ENCODE assay signal across 7 mouse cellular contexts in the genomic region with DNA sequence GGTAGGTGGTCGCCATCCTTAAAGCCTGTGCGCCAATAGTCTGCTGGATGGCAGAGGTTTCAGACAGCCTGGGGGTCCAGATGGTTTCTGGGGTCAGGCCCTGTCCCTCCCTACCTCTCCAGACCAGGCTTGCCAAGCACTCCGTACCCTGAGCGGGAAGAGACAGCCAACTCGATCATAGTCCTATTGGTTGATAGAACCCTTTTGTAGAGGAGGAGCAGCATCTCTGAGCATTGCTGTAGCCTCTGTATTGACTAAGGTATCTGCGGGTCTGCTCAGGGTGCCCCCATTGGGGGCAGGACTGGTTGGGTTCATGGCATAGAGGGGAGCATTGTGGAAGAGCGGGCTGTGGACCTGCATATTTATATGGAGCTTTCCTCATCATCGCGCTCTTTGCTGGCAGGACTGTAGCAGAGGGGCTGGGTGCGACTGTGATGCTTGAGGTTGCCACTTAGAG. TPM values are rescaled to one million over a fixed set of nuclear protein-coding genes. Genes with fewer than 3 reads are reported as not detected.
DNase-seq lines count a peak whose midpoint lies in the region; ATAC-seq and TF ChIP-seq lines count a peak whose summit lies in the region.

No protein-coding gene starts in this region.

- no peak for TF ChIP-seq CTCF in embryonic fibroblast, embryonic 13.5 days (IDR thresholded peaks at IDR 0.05; ENCODE audit: borderline replicate concordance, insufficient read depth, low read length)
- no peak for TF ChIP-seq CTCF in intestine, postnatal 0 days (IDR thresholded peaks at IDR 0.05; ENCODE audit: low read depth)

- WGBS in lung, embryonic 16.5 days = 24% methylated on average over 10 of the region's 10 CpGs
- WGBS in intestine, postnatal 0 days = 28% methylated on average over 9 of the region's 10 CpGs
- 25% methylated on average over 10 of the region's 10 CpGs for WGBS in neural tube, embryonic 15.5 days

- DNase-seq in lung, postnatal 10 days = no peak
- no peak for DNase-seq in adrenal gland, postnatal 14 days

- H3K9ac ChIP-seq in lung, embryonic 16.5 days (ENCODE audit: low read length) = peak overlapping the region; percentile 75
- H3K9ac ChIP-seq in intestine, postnatal 0 days (ENCODE audit: low read depth, low read length) = no peak overlapping the region; the same call in 1 of the 2 replicates
- H3K9ac ChIP-seq in neural tube, embryonic 15.5 days (replicated peaks) = peak overlapping the region; percentile 59

- no peaks in the 10 kb centered on the region for H3K27me3 ChIP-seq in lung, embryonic 16.5 days (ENCODE audit: control insufficient read depth, insufficient read depth, low read depth, low read length)
- H3K27me3 ChIP-seq in intestine, postnatal 0 days (replicated peaks; ENCODE audit: control insufficient read depth, insufficient read depth, low read length) = no peaks in the 10 kb centered on the region
- H3K27me3 ChIP-seq in neural tube, embryonic 15.5 days (replicated peaks) = no peaks in the 10 kb centered on the region

- no peaks in the 10 kb centered on the region for H3K36me3 ChIP-seq in lung, embryonic 16.5 days (ENCODE audit: control insufficient read depth, insufficient read depth, low read length)
- H3K36me3 ChIP-seq in intestine, postnatal 0 days (ENCODE audit: control insufficient read depth, insufficient read depth) = no peaks in the 10 kb centered on the region
- H3K36me3 ChIP-seq in neural tube, embryonic 15.5 days = no peaks in the 10 kb centered on the region

- ATAC-seq in lung, embryonic 16.5 days (ENCODE audit: low read depth) = peak; percentile 25
- peak; percentile 9; the same call in 1 of the 2 replicates for ATAC-seq in intestine, postnatal 0 days
- peak; percentile 71 for ATAC-seq in neural tube, embryonic 15.5 days (ENCODE audit: low FRiP score)
- ATAC-seq in megakaryocyte progenitor cell, adult 5-6 weeks (replicated peaks; ENCODE audit: poor library complexity) = no peak

- TF ChIP-seq POLR2A in embryonic fibroblast, embryonic 13.5 days (IDR thresholded peaks at IDR 0.05; ENCODE audit: low read depth, low read length) = no peak

- H3K4me1 ChIP-seq in lung, embryonic 16.5 days (replicated peaks; ENCODE audit: control insufficient read depth, insufficient read depth, low read length) = no peaks in the 10 kb centered on the region
- no peaks in the 10 kb centered on the region; the same call in 1 of the 2 replicates for H3K4me1 ChIP-seq in embryonic fibroblast, embryonic 13.5 days (ENCODE audit: control insufficient read depth, insufficient read depth, low read length)
- H3K4me1 ChIP-seq in intestine, postnatal 0 days (replicated peaks; ENCODE audit: control insufficient read depth, insufficient read depth, low read length) = no peaks in the 10 kb centered on the region
- H3K4me1 ChIP-seq in neural tube, embryonic 15.5 days = peaks cover 37% of the 10 kb centered on the region

- peak overlapping the region; percentile 56 for H3K4me3 ChIP-seq in lung, embryonic 16.5 days (ENCODE audit: low read length)
- H3K4me3 ChIP-seq in embryonic fibroblast, embryonic 13.5 days (ENCODE audit: insufficient read depth, low read length) = peak overlapping the region; percentile 56
- H3K4me3 ChIP-seq in intestine, postnatal 0 days (ENCODE audit: low read depth, low read length) = peak overlapping the region; percentile 42
- peak overlapping the region; percentile 52 for H3K4me3 ChIP-seq in neural tube, embryonic 15.5 days (replicated peaks)

- no peaks in the 10 kb centered on the region for H3K9me3 ChIP-seq in lung, embryonic 16.5 days (ENCODE audit: control insufficient read depth, low read length)
- no peaks in the 10 kb centered on the region for H3K9me3 ChIP-seq in intestine, postnatal 0 days (ENCODE audit: control insufficient read depth)
- H3K9me3 ChIP-seq in neural tube, embryonic 15.5 days (replicated peaks) = no peaks in the 10 kb centered on the region

- H3K4me2 ChIP-seq in lung, embryonic 16.5 days (ENCODE audit: low read depth, low read length) = peak overlapping the region; percentile 80
- peak overlapping the region; percentile 68 for H3K4me2 ChIP-seq in intestine, postnatal 0 days (replicated peaks; ENCODE audit: low read depth)
- H3K4me2 ChIP-seq in neural tube, embryonic 15.5 days = peak overlapping the region; percentile 70

- H3K27ac ChIP-seq in lung, embryonic 16.5 days (ENCODE audit: low read length) = no peak overlapping the region
- H3K27ac ChIP-seq in embryonic fibroblast, embryonic 13.5 days (ENCODE audit: insufficient read depth, low read length) = no peak overlapping the region
- no peak overlapping the region for H3K27ac ChIP-seq in intestine, postnatal 0 days (ENCODE audit: low read depth, low read length)
- peak overlapping the region; percentile 88 for H3K27ac ChIP-seq in neural tube, embryonic 15.5 days (replicated peaks)

RNA-seq across cellular contexts. Expression of gene Plxna3, which starts 0.4 kb away (rescaled TPM):
- 7.5 and 9.9 TPM in 2 replicates for polyA plus RNA-seq in lung, embryonic 16.5 days (2015; fragmentation: Nextera tagmentation; extraction: Ambion mirVana)
- 39.7 and 53.1 TPM in 2 replicates for polyA plus RNA-seq in embryonic fibroblast, embryonic 13.5 days (2011; ENCODE audit: insufficient read length, low read depth, missing spikeins)
- polyA plus RNA-seq in intestine, postnatal 0 days (2015; fragmentation: Nextera tagmentation; extraction: Ambion mirVana) = 0.93 and 1.3 TPM in 2 replicates
- polyA plus RNA-seq in neural tube, embryonic 15.5 days (2015; fragmentation: Nextera tagmentation; extraction: Ambion mirVana) = 33.8 and 41.9 TPM in 2 replicates
- 3.4 and 4.5 TPM in 2 replicates for total RNA-seq in megakaryocyte progenitor cell, adult 5-6 weeks (2015)
- 0.54 and 0.62 TPM in 2 replicates for total RNA-seq in megakaryocyte progenitor cell, adult 5-6 weeks (2017)
- 7.7 and 9.0 TPM in 2 replicates for total RNA-seq in adrenal gland, postnatal 14 days (2021)

RNA-seq across cellular contexts. Expression of gene Fam50a, which starts 16.4 kb away (rescaled TPM):
- polyA plus RNA-seq in lung, embryonic 16.5 days (2015; fragmentation: Nextera tagmentation; extraction: Ambion mirVana) = 64.9 and 65.6 TPM in 2 replicates
- 53.9 and 54.0 TPM in 2 replicates for polyA plus RNA-seq in embryonic fibroblast, embryonic 13.5 days (2011; ENCODE audit: insufficient read length, low read depth, missing spikeins)
- polyA plus RNA-seq in intestine, postnatal 0 days (2015; fragmentation: Nextera tagmentation; extraction: Ambion mirVana) = 35.6 and 42.9 TPM in 2 replicates
- polyA plus RNA-seq in neural tube, embryonic 15.5 days (2015; fragmentation: Nextera tagmentation; extraction: Ambion mirVana) = 60.0 and 62.1 TPM in 2 replicates
- total RNA-seq in megakaryocyte progenitor cell, adult 5-6 weeks (2015) = 38.6 and 47.9 TPM in 2 replicates
- 56.9 and 62.8 TPM in 2 replicates for total RNA-seq in megakaryocyte progenitor cell, adult 5-6 weeks (2017)
- total RNA-seq in adrenal gland, postnatal 14 days (2021) = 53.1 and 56.0 TPM in 2 replicates

RNA-seq across cellular contexts. Expression of gene Lage3, which starts 24.2 kb away (rescaled TPM):
- 109 and 117 TPM in 2 replicates for polyA plus RNA-seq in lung, embryonic 16.5 days (2015; fragmentation: Nextera tagmentation; extraction: Ambion mirVana)
- 56.1 and 62.9 TPM in 2 replicates for polyA plus RNA-seq in embryonic fibroblast, embryonic 13.5 days (2011; ENCODE audit: insufficient read length, low read depth, missing spikeins)
- polyA plus RNA-seq in intestine, postnatal 0 days (2015; fragmentation: Nextera tagmentation; extraction: Ambion mirVana) = 58.3 and 62.2 TPM in 2 replicates
- 77.5 and 86.0 TPM in 2 replicates for polyA plus RNA-seq in neural tube, embryonic 15.5 days (2015; fragmentation: Nextera tagmentation; extraction: Ambion mirVana)
- 88.3 and 93.1 TPM in 2 replicates for total RNA-seq in megakaryocyte progenitor cell, adult 5-6 weeks (2015)
- total RNA-seq in megakaryocyte progenitor cell, adult 5-6 weeks (2017) = 22.6 and 28.1 TPM in 2 replicates
- 54.2 and 55.1 TPM in 2 replicates for total RNA-seq in adrenal gland, postnatal 14 days (2021)

RNA-seq across cellular contexts. Expression of gene Gdi1, which starts 24.4 kb away (rescaled TPM):
- 204 and 211 TPM in 2 replicates for polyA plus RNA-seq in lung, embryonic 16.5 days (2015; fragmentation: Nextera tagmentation; extraction: Ambion mirVana)
- 184 and 194 TPM in 2 replicates for polyA plus RNA-seq in embryonic fibroblast, embryonic 13.5 days (2011; ENCODE audit: insufficient read length, low read depth, missing spikeins)
- 63.9 and 72.4 TPM in 2 replicates for polyA plus RNA-seq in intestine, postnatal 0 days (2015; fragmentation: Nextera tagmentation; extraction: Ambion mirVana)
- 798 and 909 TPM in 2 replicates for polyA plus RNA-seq in neural tube, embryonic 15.5 days (2015; fragmentation: Nextera tagmentation; extraction: Ambion mirVana)
- 56.8 and 79.4 TPM in 2 replicates for total RNA-seq in megakaryocyte progenitor cell, adult 5-6 weeks (2015)
- 22.8 and 22.9 TPM in 2 replicates for total RNA-seq in megakaryocyte progenitor cell, adult 5-6 weeks (2017)
- total RNA-seq in adrenal gland, postnatal 14 days (2021) = 150 and 180 TPM in 2 replicates

RNA-seq across cellular contexts. Expression of gene Atp6ap1, which starts 32.3 kb away (rescaled TPM):
- polyA plus RNA-seq in lung, embryonic 16.5 days (2015; fragmentation: Nextera tagmentation; extraction: Ambion mirVana) = 141 and 153 TPM in 2 replicates
- 290 and 334 TPM in 2 replicates for polyA plus RNA-seq in embryonic fibroblast, embryonic 13.5 days (2011; ENCODE audit: insufficient read length, low read depth, missing spikeins)
- polyA plus RNA-seq in intestine, postnatal 0 days (2015; fragmentation: Nextera tagmentation; extraction: Ambion mirVana) = 111 and 115 TPM in 2 replicates
- polyA plus RNA-seq in neural tube, embryonic 15.5 days (2015; fragmentation: Nextera tagmentation; extraction: Ambion mirVana) = 283 and 302 TPM in 2 replicates
- total RNA-seq in megakaryocyte progenitor cell, adult 5-6 weeks (2015) = 128 and 135 TPM in 2 replicates
- 123 and 206 TPM in 2 replicates for total RNA-seq in megakaryocyte progenitor cell, adult 5-6 weeks (2017)
- total RNA-seq in adrenal gland, postnatal 14 days (2021) = 150 and 155 TPM in 2 replicates
